Mouse (Mus musculus): ENCODE data around the gene Wnt4.

The Wnt4 gene

DNA sequence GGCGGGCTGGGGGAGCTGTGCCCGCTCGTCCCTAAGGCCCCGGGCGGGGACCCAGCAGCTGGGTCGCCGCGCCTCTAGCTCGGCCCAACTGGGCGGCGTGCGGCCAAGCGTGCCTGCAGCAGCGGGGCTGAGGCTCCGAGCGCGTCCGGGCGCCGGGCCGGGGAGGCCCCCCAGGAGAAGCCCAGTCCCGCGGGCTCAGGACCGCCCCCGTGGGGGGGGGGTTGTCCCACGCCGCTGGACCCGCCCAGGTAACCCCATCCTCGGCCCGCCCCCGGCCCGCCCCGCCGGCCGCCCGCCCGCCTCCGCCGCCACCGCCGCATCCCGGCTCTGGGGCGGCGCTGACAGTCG is at the start of gene Wnt4:
TSS of gene Wnt4 (plus strand) at position 324 of the 348 bp plus-strand sequence.
- DNase-seq = peak; percentile 48

- DNase-seq = no peak
These were observed 48.6 kb upstream of the Wnt4 start for GRCm38 (mm10) chr4:137228566-137229115.

DNA sequence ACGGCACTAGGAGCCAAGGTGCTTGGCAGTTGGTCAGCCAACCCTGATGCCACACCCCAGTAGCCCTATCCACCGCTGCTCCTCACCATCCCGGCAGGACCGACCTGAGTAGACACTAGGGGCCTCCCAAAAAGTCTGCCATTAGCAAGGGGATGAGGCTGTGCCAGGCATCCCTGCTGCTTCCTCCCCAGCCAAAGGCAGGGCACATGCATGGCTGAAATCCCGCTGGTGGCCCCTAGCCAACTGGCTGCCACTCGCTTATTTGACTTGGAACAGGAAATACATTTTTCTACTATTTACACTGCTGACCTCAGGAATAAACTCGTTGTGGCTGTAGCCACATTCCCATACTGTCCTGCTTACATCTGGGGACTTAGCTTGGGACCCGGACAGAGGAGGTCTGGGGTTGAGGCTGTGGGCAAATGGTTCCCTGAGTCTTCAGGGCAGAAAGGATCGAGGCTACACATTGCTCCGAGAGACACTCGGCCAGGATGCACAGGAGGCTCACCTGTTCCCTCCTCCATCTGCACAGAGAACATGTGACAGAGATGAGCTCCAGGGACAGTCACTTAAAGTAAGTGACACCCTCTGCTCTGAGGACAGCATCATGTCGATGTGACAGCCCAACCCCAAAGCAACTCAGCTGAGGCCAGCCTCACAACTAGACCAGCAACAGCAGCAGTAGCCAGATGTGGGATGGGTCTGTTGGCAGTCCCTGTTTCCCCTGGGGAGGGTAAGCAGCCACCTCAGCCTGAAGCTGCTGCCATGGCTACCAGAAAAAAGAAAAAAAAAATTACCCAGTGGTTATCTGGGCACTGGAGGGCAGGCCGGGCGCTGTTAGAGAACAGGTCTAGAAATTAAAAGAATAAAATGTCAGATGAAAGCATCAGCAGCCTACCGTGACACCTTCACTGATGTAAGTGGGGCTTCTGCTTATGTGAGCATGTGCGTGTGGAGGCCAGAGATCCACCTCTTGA is 45.5 kb upstream of the Wnt4 start:
- peak; percentile 47 for DNase-seq

GRCm38 (mm10) chr4:137233632-137234031 is 43.7 kb upstream of the Wnt4 start:
- no peak for DNase-seq

DNA sequence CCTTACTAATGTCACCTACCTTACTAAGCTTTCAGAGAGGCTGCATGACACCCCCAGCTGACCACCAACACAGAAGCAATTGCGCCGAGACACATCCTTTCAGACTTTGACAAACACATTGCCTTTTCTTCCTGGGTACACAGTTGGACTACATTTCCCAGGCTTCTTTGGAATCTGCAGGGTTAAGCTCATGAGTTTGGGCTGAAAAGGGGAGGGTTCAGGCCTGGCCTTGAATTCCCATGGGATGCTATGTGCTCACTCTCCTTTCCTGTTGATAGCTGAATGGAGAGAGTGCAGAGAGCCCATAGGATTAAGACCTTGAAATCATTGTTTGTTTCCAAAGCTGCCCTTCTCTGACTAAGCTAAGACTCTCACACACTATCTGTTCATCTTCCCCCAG is 42.8 kb upstream of the Wnt4 start:
- DNase-seq = no peak

DNA sequence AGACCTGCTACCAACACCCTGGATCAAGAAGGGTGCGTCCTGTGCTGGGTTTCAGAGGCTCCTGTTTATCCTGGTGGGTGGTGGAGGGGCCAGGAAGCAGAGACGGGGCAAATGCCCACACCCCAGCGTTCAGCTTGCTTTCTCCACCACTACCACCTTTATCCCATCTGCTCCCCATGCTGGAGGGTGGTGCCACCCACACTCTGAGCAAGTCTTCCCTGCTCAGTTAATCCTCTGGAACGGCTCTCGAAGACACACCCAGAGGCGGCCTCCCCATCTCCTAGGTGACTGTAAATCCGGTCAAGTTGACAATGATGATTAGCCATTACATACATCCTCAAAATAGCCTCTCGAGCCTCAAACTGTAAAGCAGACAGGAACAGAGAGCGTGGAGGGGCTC is 41.9 kb upstream of the Wnt4 start:
- no peak for DNase-seq

DNA sequence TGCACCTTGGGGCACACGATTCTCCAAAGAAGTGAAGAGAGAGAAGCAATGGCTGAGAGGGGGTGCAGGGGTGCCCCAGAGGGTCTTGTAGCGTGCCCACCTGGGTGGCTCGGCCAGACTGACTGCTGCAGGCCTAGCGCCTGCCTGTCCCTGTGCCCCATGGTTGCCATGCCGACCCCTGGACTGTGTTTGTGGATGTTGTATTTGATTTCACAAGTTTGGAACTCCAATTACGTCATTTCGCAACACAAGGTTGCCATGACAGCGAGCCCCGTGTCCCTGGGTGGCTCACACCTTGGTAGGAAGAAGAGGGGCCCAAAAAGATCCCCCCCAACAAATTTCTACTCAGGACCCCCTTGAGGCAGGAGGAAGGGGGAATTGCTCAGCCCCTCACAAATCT is 32.4 kb upstream of the Wnt4 start:
- DNase-seq = no peak

- no peak for DNase-seq
These were observed 27.0 kb upstream of the Wnt4 start for GRCm38 (mm10) chr4:137250333-137250732.

DNA sequence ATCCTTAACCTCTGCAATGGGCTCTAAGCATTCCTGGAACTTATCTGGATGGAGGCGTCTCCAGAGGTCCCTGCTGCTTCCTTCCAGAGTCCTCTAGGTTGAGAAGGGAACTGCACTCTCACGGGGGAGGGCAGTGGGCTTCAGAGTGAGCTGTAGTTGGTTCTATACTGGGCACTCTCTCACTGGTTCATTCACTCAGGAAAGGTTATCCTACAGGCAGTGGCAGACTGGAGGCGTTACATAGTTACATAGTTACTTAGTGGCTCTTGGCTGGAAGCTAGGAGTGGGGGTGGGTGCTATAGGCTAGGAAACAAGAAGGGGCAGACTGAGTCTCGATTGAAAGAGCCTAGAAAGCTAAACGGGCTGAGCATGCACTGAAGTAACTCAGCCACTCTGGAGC is 26.4 kb upstream of the Wnt4 start:
- DNase-seq = no peak

DNA sequence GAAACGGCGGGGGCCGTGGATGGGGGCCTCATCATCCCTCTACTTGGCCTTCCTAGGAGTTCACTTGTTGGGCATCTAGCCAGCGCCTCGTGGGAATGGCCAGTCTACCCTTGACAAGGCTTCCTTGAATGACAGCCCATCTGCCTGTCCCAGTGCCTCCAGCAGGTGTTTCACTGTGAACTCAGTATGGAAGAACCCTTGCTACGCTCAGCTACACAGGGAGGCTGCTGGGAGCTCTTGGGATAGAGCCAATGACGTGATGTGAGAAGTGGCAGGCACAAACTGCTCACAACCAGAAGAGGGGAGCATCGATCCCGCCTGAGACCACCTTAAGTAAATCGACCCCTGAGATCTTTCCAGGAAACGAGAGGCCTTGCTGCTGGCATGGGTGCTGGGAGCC is 23.7 kb upstream of the Wnt4 start:
- no peak for DNase-seq

DNA sequence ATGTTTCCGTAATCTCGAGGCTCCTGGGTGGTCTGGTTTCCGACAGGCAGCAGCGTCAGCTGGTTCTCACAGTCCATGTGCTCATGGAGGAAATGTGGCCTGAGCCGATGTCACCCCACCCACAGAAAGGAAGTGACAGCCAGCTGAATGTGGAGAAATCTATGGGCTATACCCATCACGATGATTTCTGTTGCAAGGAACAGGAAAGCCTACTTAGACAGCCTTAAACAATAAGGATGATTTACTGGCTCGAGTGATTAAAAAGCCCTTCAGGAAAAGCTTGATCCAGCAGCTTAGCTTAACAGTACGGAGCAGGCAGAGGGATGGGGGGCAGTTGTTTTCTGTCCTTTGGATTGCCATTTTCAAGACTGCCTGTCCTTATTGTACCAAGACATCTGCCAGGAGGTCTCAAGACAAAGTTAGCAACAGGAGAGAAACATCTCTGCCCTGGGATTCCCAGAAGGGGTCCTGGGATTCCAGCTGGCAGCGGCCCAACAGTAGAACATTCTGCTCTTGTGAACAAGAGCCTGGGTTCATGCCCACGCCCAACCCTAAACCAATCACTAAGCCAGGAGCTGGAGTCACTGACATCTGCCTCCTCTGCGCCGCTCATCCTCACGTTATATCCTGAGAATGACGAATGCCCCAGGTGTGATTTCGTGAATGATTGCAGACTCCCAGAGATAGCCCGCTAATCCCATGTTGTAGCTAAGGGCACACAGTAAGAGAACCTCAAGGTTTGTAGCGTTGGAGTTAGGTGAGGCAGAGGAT is 22.9 kb upstream of the Wnt4 start:
- DNase-seq = no peak

DNA sequence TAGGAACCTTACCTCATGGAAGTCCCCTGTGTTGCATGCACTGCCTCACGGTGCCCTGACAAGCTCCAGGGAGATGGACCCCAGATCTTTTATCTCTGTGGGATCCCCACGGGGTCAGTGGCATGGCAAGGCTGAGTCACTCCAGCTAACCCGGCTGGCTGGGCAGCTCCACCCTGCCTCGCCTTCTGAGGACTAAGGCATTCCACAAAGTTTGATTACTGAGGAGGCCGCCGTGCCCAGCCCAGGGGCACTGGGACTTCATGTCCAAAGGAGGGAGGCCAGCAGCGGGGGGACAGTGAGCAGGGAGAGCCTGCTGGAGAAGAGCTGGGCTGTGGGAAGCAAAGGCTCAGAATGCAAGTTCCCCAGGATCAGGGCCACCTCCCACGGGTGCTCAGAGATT is 21.7 kb upstream of the Wnt4 start:
- no peak for DNase-seq

- no peak for DNase-seq
These were observed 15.5 kb upstream of the Wnt4 start for GRCm38 (mm10) chr4:137261826-137262225.

DNA sequence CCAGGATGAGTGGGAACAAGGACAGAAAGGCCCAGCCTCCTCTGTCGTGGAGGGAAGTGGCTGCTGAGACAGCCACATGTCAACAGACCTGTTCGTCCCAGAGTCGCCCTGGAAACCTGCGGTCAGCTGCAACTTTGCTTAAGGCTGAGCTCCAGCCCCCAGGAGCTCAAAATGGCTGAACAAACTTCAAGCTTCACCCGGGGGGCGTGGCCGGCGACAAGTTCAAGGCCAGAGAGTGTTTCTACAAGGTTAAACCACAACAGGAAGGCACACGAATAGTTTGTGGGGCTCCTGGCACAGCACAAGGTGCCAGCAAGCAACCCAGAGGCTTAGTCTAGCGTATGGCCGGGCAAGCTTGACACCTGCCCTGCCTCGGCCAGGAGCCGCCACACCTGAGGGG is 13.2 kb upstream of the Wnt4 start:
- no peak for DNase-seq

GRCm38 (mm10) chr4:137265116-137265515 is 12.2 kb upstream of the Wnt4 start:
- DNase-seq = no peak

- DNase-seq = no peak
These were observed 8.7 kb upstream of the Wnt4 start for GRCm38 (mm10) chr4:137268541-137268940.

- DNase-seq = no peak
These were observed 5.4 kb upstream of the Wnt4 start for GRCm38 (mm10) chr4:137271856-137272255.

DNA sequence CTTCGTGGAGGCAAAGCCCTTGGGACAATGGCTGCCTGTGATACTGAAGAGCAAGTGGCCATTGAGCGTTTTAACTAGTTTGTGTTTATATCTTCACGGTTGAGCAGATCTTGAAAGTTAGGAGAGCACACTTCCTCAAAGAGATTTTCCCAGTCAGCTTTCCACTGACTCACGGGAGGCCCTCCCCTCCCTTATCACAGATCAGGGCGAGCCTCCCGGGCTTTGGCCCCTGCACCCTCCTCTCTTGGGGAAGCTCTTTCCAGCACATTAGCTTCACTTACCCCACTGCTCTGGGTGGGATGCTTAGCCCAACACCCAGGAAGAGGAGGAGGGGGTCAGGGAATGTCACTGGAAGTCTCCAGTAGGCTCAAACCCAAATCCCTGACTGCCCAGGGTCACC is 3.0 kb upstream of the Wnt4 start:
- DNase-seq = no peak

DNA sequence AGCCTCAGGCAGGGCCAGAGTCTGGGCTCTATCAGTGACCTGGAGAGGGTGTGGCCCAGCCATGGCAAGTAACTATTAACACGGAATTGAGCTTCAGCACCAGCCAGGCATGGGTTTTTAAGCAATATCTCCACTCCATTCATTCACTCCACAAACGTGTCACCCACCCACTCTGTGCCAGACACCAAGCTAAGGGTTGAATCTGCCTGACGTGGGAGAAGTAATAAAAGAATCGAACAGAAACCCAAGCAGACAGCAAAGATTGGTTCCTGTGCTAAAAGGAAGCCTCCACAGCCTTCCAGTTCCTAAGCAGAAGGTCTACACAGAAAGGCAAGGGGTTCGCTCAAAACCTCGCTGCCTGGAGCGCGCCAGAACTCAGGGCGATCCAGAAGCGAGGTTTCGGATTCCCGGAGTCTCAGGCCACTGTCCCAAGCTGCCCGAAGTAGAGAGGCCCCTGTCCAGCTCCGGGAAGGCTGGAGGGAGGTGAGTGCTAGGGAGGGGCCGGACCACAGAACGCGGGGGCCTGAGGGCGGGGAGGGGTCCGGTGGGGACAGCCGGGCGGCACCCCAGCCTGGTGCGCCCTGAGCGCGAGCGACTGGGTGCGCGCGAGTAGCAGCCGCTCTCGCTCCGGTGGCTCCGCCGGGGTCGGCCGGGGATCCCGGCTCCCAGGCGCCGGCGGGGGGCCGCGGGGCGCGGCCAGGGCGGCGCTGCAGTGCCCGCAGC is 685 bp upstream of the Wnt4 start:
- DNase-seq = no peak

GRCm38 (mm10) chr4:137277600-137278143 is 383 bp downstream of the Wnt4 start:
- no peak for DNase-seq

DNA sequence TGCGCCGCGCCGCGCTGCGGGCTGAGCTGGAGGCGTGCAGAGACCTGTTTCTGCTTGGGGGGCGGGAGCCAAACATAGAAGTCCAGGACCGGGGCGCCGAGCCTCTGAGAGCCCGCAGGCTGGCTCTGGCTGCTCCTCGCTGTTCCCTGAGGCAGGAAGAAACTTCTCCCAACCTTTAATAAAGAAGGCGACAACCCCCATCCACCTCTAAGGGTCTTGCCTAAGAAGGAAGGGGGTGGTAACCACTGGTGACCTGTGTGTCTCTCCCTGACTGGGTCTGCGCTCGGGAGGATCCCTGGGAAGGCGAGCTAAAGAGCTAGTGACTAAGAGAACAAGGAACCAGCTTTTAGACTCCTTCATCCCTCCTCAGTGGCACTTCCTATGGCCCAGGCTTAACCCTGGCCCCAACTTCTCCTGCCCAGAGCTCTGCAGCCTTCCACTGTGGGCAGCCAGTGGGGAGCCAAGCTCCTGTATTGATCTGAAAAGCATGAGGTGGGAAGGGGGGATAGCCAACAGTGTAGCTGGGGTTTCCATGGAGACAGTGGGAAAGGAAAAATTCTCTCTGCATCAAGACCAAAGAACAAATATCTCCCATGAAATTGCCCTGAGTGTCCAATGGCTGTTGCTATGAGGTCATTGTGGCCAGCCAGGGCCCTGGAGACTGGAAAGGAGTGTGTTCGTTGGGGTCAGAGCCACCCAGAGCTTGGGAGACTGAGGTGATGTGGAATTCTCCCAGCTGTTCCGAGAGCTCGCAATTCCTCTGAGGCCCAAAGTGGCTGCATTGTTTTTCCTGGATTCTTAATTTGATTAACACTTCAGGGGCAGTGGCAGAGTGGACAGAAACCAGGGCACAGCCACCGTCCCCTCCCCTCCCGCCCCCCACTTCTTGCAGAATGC is 1.1 kb downstream of the Wnt4 start:
- DNase-seq = no peak

GRCm38 (mm10) chr4:137279346-137279745 is 2.1 kb downstream of the Wnt4 start:
- DNase-seq = no peak

Data from right cerebral cortex, postnatal 4 days (tissue).